In the genomic region with DNA sequence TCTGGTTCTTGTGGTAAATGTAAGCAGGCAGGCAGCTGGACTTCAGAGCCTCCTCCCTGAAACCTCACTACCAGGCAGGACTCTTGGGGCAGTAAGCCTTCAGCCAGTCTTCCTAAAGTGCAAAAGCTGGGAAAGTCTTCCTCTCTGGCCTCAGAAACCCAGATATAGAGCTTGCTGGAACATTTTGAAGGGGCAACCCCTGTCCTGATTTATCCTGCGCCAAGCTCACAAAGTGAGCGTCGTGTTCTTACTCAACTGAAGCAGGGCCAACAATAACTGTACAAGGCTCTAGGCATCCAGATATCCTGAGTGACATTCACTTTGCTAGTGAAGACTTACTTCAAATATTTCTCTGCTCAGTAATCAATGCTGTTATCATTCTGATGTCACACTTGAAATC, we compare ENCODE assay signal across 22 mouse cellular contexts.
DNase-seq lines count a peak whose midpoint lies in the region; ATAC-seq and TF ChIP-seq lines count a peak whose summit lies in the region.
"Had no signal": no experiment of that assay in that cellular context is flagged by ENCODE, and none has a peak within 500 bp of the region (broad histone marks: within the 10 kb centered on the region; RNA-seq: fewer than 3 reads in every experiment).

No protein-coding gene starts in this region.

- H3K4me2 ChIP-seq in heart, embryonic 12.5 days = no peak overlapping the region
- no peak overlapping the region for H3K4me2 ChIP-seq in heart, embryonic 16.5 days (ENCODE audit: low read depth, low read length)
- no peak overlapping the region for H3K4me2 ChIP-seq in intestine, postnatal 0 days (replicated peaks; ENCODE audit: low read depth)
- H3K4me2 ChIP-seq: embryonic facial prominence, embryonic 15.5 days; hindbrain, embryonic 12.5 days had no signal

- intact Hi-C loops in gastrocnemius, adult 2 months (cut with DNase I) = no loop called here
- intact Hi-C loops in gastrocnemius, postnatal 36 days (cut with DNase I) = no loop called here
- intact Hi-C loops in heart, postnatal 25 days (cut with DNase I) = loop anchor here (5.0 kb wide), 1 partner anchor 52 kb away; no protein-coding TSS in a partner anchor

- no peak for TF ChIP-seq CTCF in gastrocnemius, adult 2 months (IDR thresholded peaks at IDR 0.05)
- no peak for TF ChIP-seq CTCF in intestine, postnatal 0 days (IDR thresholded peaks at IDR 0.05; ENCODE audit: low read depth)

- H3K36me3 ChIP-seq in heart, embryonic 12.5 days = peaks cover 18% of the 10 kb centered on the region
- peaks cover 7% of the 10 kb centered on the region for H3K36me3 ChIP-seq in heart, embryonic 16.5 days (ENCODE audit: control insufficient read depth, insufficient read depth)
- H3K36me3 ChIP-seq in intestine, postnatal 0 days (ENCODE audit: control insufficient read depth, insufficient read depth) = no peaks in the 10 kb centered on the region
- H3K36me3 ChIP-seq: embryonic facial prominence, embryonic 15.5 days; hindbrain, embryonic 12.5 days had no signal

- H3K9me3 ChIP-seq in heart, embryonic 12.5 days (replicated peaks) = no peaks in the 10 kb centered on the region
- H3K9me3 ChIP-seq in heart, embryonic 16.5 days (replicated peaks; ENCODE audit: control insufficient read depth, low read length) = no peaks in the 10 kb centered on the region
- no peaks in the 10 kb centered on the region for H3K9me3 ChIP-seq in intestine, postnatal 0 days (ENCODE audit: control insufficient read depth)
- H3K9me3 ChIP-seq: embryonic facial prominence, embryonic 15.5 days; forebrain, embryonic 10.5 days; hindbrain, embryonic 12.5 days had no signal

- no peak overlapping the region for H3K4me3 ChIP-seq in gastrocnemius, adult 2 months
- no peak overlapping the region for H3K4me3 ChIP-seq in heart, embryonic 12.5 days
- no peak overlapping the region for H3K4me3 ChIP-seq in heart, embryonic 16.5 days (ENCODE audit: low read length)
- H3K4me3 ChIP-seq in intestine, postnatal 0 days (ENCODE audit: low read depth, low read length) = no peak overlapping the region
- H3K4me3 ChIP-seq: embryonic facial prominence, embryonic 15.5 days; erythroblast, embryonic 14.5 days; forebrain, embryonic 10.5 days; hindbrain, embryonic 12.5 days had no signal

- peak overlapping the region; percentile 35; the same call in 1 of the 2 replicates for H3K27ac ChIP-seq in gastrocnemius, adult 2 months
- H3K27ac ChIP-seq in heart, embryonic 12.5 days (ENCODE audit: poor library complexity, severe bottlenecking) = peak overlapping the region; percentile 3; the same call in 1 of the 2 replicates
- H3K27ac ChIP-seq in heart, embryonic 16.5 days (ENCODE audit: low read length) = peak overlapping the region; percentile 49
- H3K27ac ChIP-seq in intestine, postnatal 0 days (ENCODE audit: low read depth, low read length) = no peak overlapping the region
- H3K27ac ChIP-seq: embryonic facial prominence, embryonic 15.5 days; forebrain, embryonic 10.5 days; hindbrain, embryonic 12.5 days; kidney, postnatal 0 days had no signal

- H3K9ac ChIP-seq in heart, embryonic 12.5 days = no peak overlapping the region
- H3K9ac ChIP-seq in heart, embryonic 16.5 days (ENCODE audit: low read length) = no peak overlapping the region
- no peak overlapping the region for H3K9ac ChIP-seq in intestine, postnatal 0 days (ENCODE audit: low read depth, low read length)
- H3K9ac ChIP-seq: embryonic facial prominence, embryonic 15.5 days; hindbrain, embryonic 12.5 days had no signal

- WGBS in heart, embryonic 12.5 days = 78% methylated on average over 3 of the region's 3 CpGs
- WGBS in heart, embryonic 16.5 days = 41% methylated on average over 3 of the region's 3 CpGs
- 86% methylated on average over 3 of the region's 3 CpGs for WGBS in intestine, postnatal 0 days

- ATAC-seq in heart, embryonic 12.5 days (ENCODE audit: insufficient number of reproducible peaks, low FRiP score) = no peak
- ATAC-seq in heart, embryonic 16.5 days (replicated peaks; ENCODE audit: extremely low read depth, insufficient read depth, low FRiP score) = no peak
- no peak for ATAC-seq in intestine, postnatal 0 days
- ATAC-seq: forebrain, embryonic 14.5 days; hindbrain, embryonic 16.5 days; inflammation-experienced regulatory T-cells, adult 6 months had no signal

- no peak for DNase-seq in gastrocnemius, adult 2 months
- DNase-seq in gastrocnemius, postnatal 36 days = no peak
- no peak for DNase-seq in heart, postnatal 25 days (ENCODE audit: low spot score)
- peak; percentile 32 for DNase-seq in 3T3-L1 (ENCODE audit: low read depth, low spot score)
- no peak for DNase-seq in B cell, adult 2 months
- DNase-seq: adrenal gland, postnatal 36 days; cerebellum, adult 2 months; cerebellum, postnatal 10 days; embryo, embryonic 11 days; kidney, adult 11 months; kidney, adult 9 months had no signal

- peaks cover 61% of the 10 kb centered on the region for H3K4me1 ChIP-seq in heart, embryonic 12.5 days (replicated peaks)
- H3K4me1 ChIP-seq in heart, embryonic 16.5 days (ENCODE audit: control insufficient read depth, insufficient read depth, low read length) = peaks cover 61% of the 10 kb centered on the region
- H3K4me1 ChIP-seq in intestine, postnatal 0 days (replicated peaks; ENCODE audit: control insufficient read depth, insufficient read depth, low read length) = no peaks in the 10 kb centered on the region

- no peaks in the 10 kb centered on the region for H3K27me3 ChIP-seq in heart, embryonic 12.5 days (replicated peaks)
- H3K27me3 ChIP-seq in heart, embryonic 16.5 days (ENCODE audit: control insufficient read depth, insufficient read depth, low read length) = no peaks in the 10 kb centered on the region
- H3K27me3 ChIP-seq in intestine, postnatal 0 days (replicated peaks; ENCODE audit: control insufficient read depth, insufficient read depth, low read length) = no peaks in the 10 kb centered on the region
- H3K27me3 ChIP-seq: embryonic facial prominence, embryonic 15.5 days; hindbrain, embryonic 12.5 days had no signal
